Mouse (Mus musculus): ENCODE measurements around the gene Pfn1.

The Pfn1 gene

DNA sequence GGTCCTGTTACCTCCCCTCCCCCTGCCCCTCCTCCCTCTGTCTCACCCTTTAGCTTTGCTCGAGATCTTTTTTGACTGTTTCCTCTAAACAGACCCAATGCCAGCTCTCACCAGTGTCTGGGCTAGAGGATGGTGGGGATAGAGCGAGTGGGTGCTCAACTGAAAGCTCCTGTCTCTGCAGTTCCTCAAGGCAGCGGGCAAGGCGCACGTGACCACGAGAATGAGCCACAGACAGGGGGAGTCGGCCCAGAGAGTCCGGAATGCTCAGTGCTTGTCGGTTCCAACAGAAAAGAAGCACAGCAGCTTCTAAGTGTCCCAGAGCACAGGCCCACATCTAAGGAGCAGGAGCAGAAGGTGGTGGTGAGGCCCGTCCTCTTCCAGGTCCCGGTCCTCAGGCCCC is 20.1 kb upstream of the Pfn1 start:
- no peak for DNase-seq (ENCODE audit: low spot score)

DNA sequence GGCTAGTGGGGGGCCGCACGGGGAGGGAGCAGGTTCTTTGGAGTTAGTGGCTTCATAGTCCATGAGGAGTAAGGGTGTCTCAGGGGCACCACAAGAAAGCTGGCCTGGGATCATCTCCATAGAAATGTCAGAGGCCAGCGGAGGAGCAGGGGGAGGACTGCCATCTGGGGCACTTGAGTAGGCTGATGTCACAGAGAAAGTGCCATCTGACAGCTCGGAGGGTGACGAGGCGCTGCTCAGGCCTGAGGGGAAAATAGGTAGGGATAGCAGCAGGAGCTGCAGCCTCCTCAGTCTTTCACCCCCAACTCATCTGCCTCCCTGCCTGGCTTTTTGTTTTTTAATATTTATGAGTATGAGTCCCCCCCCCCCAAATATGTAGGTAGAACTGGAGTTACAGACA is 19.6 kb upstream of the Pfn1 start:
- DNase-seq (ENCODE audit: low spot score), result no peak

DNA sequence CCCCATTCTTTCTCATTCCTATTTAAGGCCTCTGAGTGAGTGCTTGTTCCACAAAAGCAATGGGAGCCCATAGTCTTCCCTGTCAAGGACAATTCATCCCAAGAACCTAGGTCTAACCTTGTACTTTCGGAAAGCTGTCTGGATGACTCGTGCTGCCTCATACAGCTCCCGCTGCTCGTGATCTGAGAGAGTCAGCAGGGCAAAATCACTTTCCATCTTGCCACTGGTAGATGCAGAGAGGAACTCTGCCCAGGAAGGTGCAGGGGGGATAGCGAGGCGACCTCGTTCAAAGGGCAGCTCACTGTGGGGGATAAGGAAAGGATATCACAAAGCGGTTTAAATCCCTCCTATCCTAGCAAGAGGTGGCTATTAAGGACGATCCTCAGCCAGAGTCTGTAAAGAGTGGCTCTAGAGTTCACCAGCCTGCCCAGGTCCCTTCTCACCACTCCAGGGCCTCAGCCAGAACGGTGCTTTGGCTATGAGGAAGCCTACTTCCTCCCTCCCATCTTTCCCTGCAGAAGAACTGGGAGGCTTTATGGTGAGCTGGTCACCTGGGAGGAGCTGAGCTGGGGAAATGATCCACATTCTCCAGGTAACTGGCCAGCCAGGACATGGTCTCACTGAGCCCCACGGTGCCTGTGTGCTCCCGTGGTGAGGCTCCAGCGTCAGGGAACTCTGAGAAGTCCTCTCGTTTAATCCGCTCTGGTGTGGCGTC is 17.0 kb upstream of the Pfn1 start:
- DNase-seq (ENCODE audit: low spot score), result no peak

DNA sequence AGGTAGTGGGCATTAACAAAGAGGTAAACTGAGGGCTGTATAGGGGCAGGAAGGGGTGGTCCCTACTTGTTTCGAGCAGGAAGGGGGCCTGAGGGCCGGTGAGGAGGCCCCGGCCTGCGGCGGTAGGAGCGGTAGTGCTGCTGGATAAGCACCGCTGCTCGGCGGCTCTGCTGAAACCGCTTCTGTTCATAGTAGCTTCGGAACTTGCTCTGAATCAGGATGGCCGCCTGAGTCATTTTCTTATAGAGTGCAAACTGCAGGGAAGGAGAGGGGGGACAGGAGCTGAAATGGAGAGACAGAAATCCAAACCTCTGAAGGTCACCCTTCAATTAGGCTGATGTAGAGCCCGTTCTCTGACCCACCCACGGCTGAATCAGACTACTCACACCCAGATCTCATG is 16.0 kb upstream of the Pfn1 start:
- no peak for DNase-seq (ENCODE audit: low spot score)

DNA sequence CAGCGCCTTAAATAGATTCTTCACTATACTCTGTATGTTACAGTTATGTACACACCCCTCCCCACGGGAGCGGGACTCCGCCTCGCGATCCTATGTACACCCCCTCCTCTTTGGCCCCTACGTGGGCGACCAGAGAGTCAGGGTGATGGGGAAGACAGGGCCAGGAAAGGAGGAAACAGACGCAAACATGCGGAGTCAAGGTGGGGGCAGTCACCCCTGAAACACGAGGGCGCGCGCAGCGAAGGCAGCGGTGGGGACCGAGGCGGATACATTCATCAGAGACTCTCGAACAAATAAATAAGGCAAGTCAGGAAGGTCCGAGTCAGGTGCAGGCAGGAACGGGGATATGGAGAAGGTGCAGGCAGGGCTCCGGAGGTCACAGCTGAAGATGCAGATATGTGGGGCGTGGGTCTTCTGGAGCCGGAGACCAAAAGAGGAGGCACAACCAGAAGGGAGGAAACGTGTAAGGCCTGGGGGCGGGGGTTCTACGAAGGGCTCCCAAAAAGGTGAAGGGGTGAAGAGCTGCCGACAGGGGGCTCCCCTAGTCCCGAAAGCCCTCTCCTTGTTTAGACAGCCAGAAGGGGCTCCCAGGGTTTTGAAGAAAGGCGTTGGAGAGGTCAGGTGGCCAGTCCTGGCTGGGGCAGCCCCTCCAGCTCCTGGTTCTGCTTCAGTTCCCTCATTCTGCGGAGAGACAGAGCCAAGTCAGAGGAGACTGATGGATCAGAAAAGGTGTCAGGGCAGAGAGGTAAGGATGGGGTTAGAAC is 15.3 kb upstream of the Pfn1 start:
- DNase-seq (ENCODE audit: low spot score), result no peak

DNA sequence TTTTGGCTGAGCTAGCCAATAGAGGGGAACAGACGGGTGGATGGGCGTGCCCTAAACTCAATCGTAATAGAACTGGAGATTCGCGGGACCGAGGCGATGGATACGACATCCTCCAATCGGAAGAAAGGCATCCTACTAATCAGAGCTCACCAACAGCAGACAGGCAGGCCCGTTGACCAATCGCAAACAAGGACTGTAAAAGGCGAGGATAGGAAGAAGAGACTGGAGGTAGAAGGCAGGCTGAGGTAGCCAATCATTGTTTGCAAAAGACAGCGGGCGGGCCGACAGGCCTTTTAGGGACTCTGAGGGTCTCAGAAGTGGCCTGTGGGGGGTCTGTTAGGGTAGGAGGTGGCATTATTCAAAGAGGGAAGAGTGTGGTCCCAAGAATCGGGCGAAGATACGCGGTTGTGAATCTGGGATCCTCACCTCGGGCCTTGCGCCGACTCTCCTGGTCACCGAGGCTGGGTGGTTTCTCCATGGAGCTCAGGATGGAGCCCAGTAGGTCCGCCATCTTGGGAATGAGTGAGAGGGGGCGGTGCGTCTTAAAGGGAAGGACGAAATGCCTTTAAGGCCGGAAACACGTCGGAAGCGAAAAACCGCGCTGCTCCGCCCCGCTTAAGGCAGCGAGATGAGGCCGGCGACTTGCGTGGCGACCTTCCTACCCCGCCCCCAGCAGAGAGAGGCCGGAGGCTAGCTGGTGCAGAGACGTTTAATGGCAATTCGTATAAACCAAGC is 14.5 kb upstream of the Pfn1 start, which contains the start of gene Spag7:
TSS of gene Spag7 (minus strand) at position 646 of the 735 bp plus-strand sequence.
- DNase-seq (ENCODE audit: low spot score), result peak; percentile 99

DNA sequence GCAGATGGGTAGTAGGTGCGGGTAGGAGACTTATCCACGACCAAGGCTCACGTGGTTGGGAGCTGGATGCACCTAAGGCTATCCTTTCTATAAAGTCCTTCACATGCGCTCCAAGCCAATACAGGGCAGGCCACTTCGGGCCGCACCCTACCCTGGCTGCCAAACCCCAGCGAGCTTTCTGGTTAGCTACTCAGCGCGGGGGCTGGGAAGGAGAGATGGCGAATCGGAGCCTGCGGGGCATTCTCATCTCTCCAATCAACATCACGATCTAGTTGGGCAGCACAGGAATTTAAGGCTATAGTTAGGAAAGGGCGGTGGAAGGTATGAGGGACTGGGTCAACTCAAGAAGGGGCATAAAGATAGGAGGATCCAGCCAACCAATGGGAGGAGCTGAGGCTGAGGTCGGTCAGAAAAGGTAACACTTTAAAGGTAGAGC is 13.9 kb upstream of the Pfn1 start:
- no peak for DNase-seq (ENCODE audit: low spot score)

DNA sequence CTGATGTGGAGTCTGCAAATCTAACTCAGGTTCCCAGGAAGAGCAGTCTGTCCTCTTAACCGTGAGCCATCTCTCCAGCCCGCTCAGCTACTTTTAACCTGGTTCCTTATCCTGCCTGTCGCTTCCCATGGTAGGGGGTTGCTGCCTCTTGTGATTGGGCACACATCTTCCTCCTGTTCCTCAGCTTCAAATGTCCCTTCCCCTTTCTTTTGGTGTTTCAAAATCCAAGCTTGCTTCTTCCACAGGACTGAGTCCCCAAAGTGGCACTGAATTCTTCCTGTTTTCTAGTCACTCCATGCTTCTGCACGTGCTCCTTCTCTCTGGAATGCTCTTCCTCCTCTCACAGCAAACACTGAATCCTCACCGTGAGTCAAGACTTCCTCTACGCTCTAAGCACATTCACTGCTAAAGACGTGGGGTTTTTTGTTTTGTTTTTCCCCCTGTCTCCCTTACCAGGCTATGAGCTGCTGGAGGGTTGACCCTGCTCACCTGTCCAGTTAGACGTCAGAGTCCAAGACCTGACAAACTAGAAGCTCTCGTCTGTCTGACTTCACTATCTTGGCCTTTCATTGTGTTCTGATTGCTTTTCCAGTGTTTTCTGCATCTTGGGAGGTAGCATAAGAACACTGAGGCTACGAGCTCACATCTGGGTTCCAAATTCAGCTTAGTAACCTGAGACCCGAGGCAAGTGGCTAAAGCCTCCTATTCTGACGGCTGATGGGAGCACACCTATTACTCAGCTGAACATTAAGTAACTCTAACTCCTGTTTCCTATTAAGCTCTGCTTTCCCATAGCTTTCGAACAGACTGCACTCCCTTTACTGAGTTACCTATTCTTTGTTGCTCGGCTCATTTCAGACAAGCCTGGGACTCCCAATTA is 13.1 kb upstream of the Pfn1 start:
- no peak for DNase-seq (ENCODE audit: low spot score)

DNA sequence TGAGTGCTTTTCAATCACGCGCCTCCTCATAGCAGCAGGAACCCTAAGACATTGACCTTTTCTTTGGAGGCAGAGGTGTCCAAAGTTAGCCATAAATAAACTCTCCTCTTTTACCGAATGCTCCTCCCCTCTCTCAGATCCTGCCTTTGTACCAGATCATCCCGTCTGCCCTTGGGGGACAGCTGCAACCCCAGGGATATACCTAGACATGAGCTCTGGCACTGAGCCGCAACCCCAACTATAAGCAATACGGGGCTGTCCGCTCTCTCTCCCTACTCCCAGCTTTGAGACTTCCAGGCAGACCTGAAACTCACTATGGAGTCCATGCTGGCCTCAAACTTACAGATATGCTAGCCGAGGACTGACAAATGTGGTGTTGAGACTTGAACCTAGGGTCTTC is 12.2 kb upstream of the Pfn1 start:
- no peak for DNase-seq (ENCODE audit: low spot score)

DNA sequence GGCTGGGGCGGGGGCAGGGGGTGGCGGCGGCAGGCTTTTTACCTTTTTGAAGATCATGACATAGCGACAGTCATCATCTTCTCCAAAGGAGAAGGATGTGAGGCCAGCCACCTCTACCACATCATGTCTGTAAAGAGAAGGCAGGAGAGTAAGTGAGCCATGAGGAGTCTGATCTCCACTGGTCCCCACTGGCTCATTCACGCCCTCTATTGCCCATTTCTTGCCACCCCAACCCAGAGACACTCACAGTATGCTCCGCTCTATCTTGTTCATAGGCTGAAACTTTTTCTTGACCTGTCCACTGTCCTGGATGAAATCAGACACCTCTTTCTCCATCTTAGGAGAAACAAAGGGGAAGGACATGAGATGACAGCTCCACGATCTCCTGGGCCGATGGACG is 10.3 kb upstream of the Pfn1 start:
- DNase-seq (ENCODE audit: low spot score), result no peak

DNA sequence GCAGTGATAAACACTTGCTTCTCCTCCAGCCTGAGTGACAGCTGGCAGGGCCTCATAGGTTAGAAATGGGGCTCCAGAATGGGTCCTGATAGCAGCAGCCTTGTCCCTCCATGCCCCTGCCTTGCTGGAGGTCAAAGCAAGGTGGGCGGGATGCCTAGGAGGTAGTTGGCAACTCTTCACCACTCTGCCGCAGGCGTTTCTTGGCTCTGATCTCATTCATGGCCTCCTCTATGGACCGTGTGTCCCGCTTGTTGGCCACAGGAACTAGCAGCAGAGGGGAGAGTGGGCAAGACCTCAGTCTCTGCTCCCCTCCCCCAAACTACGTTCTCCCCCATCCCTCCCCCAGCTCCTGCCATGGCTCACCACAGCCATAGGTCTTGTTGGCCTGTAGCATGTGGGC is 9.5 kb upstream of the Pfn1 start:
- DNase-seq (ENCODE audit: low spot score), result no peak

DNA sequence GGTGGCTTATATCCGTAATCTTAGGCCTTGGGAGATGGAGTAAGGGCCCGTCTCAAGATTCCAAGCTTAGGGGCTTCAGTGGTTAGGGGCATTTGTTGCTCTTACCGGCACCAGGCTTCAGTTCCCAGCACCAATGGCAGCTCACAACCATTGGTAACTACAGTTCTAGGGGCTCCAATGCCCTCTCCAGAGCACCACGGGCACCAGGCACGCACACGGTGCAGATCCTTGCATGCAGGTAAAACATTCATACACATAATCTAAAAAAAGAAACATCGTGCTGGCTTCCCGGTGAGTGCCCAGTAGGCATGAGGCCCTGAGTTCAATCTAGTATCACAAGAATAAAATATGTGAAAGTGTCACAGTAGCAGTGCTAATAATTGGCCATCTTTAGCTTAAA is 8.7 kb upstream of the Pfn1 start:
- DNase-seq (ENCODE audit: low spot score), result no peak

DNA sequence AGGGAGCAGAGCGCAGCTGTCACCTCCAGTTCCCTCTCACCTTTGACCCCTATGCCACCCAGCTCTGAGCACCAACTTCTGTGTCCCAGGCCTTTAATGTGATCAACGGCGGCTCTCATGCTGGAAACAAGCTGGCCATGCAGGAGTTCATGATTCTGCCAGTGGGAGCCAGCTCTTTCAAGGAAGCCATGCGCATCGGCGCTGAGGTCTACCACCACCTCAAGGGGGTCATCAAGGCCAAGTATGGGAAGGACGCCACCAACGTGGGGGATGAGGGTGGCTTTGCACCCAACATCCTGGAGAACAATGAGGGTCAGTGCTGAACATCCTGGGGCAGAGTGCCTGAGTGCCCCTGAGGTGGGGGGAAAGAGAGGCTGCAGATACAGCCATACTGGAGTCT is 6.1 kb upstream of the Pfn1 start:
- no peak for DNase-seq (ENCODE audit: low spot score)

DNA sequence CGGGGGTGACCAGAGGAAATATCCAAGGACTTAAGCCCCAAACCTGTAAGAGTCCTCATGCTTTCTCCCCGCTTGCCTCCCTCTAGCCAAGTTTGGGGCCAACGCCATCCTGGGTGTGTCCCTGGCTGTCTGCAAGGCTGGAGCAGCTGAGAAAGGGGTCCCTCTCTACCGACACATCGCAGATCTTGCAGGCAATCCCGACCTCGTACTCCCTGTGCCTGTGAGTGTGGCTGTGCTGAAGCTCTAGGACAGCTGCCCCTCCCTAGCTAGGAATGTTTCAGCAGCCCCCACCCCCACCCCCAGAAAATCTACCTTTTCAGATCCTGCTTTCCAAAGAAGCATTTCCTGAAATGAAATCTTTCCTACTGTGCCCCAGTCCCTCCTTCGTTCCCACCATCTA is 4.5 kb upstream of the Pfn1 start:
- no peak for DNase-seq (ENCODE audit: low spot score)

DNA sequence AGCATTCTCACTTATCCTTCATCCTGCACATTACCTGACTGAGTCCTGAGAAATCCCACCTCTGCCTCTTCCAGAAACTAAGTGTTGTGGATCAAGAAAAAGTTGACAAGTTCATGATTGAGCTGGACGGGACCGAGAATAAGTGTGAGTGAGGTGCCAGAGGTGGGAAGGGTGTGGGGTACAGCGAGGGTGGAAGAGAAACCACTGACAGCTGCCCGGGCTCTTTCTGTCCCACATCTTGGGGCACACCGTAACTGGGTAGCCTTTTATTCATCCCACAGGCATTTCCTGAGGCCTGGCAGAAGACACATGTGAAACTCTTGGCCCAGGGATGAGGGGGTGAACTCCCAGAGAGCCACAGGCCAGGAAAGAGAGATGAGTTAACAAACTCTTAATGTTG is 4.1 kb upstream of the Pfn1 start:
- no peak for DNase-seq (ENCODE audit: low spot score)

DNA sequence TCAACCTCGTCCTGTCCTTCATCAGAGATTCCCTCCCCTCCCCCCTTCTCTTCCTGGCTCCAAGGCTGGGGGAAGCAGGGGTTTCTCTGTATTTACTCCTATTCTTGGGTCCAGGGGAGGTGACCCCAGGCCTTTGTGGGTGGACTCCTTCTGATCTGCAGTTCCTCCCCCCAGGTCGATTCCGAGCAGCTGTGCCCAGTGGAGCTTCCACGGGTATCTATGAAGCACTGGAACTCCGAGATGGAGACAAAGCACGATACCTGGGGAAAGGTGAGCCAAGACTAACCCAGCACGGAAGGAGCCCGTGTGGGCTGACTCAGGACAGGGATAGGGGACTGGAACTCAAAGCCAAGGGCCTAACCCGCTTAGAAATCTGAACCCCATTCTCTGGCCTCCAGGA is 3.5 kb upstream of the Pfn1 start:
- no peak for DNase-seq (ENCODE audit: low spot score)

DNA sequence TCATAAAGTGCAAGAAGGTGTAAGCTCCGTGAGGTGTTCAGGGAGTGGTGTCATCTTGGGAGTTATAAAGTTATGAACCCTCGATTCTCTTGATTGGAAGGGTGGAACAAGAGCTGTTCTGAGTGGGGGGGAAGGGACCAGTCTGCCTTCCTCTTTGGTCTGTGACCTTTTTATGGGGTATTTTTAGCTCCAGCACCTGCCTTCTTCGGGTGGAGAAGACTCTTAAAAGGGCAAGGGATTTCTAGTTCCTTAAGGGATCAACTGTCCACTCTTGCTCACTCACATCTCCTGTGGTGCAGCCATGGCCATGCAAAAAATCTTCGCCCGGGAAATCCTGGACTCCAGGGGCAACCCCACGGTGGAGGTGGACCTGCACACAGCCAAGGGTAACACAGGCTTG is 3.1 kb upstream of the Pfn1 start:
- no peak for DNase-seq (ENCODE audit: low spot score)

DNA sequence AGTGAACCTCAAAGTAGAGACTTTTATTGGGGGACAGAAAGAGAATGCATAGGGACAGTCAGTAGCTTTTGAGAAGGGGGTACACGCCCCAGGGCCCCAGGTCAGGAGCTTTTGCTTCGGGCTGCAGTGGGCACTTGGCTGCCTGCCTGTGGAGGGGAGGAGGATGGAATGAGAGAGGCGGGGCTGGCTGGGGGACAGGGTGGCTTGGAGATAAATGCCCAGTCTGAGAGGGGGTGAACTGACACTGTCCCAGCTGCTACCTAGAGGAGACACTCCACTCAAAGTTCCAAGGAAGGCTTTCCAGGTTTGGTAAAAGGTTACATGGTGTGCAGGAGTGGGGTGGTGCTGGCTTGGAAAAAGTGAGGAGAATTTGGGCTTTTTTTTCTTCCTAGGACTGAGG is 2.5 kb upstream of the Pfn1 start, which contains the start of gene Eno3:
TSS of gene Eno3 (plus strand) at position 239 of the 400 bp plus-strand sequence.
- no peak for DNase-seq (ENCODE audit: low spot score)

DNA sequence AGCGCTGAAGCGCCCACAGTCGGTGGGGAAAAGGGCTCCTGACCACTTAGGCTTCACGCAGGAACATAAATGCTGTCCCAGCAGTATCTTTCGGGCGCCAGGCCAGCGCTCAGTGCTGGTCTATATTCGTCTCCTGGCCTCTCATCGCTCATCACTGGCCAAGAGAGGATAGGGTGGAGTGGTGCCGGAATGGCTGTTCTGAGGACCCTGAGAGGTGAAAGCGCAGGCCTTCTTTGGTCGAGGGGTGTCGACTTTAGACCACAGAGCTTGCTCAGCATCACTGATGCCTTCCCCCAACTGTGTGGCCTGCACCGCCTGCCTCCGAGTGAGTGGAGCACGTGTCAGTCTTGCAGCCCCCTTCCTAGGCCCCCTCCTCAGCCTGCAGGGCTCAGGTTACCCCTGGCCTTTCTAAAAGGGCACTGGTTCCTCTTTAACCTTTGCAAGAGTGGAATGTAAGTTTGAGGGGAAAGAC is 2.0 kb upstream of the Pfn1 start:
- DNase-seq (ENCODE audit: low spot score), result no peak

DNA sequence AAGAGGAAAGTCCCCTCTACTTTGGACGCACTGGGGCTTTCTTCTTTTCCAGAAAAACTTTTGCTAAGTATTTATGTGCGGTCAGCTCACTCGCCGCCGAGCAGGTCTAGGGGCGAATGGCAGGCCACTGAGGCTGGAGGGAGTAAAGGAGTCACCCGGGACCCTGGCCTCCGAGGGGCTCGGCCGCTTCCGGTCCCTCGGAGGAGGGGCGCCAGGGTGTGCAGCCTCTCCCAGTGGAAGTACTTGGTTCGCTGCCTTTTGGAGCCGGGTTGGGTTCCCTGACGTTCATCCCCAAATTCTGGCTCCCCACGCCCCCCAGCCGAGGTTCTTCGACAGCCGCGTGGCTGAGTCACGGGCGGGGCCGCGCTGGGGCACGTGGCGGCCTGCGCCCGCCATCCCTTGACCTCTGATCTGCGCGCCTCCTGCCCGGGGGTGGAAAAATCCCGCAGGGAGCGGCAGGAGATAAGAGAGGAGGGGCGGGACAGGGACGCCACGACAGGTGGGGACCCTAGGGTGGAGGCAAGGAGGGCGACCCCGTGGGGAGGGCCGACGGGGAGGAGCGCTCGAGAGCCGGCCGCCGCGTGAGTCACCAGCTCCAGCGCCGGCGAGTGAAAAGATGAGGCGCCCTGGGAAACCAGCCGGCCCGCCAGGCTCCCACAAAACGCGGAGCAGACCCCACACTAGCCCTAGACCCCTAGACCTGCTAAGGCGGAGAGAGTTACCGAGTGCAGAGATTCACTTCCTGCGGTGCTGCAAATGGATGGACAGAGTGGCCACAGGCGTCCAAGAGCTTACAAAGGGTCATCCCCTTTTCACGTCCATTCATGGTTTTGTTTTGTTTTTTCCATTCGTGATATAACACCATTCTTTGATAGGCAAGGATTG is 1.4 kb upstream of the Pfn1 start:
- no peak for DNase-seq (ENCODE audit: low spot score)

Measured in layer of hippocampus, adult 9-10 months (tissue).